Mouse (Mus musculus): ENCODE results near the gene Dpyd. TPM values are rescaled to one million over a fixed set of nuclear protein-coding genes. Genes with fewer than 3 reads are reported as not detected.

Gene Dpyd
- total RNA-seq, 2 experiments from 2014 or later: 19.9 to 26.1 TPM

GRCm38 (mm10) chr3:119067221-119067620 is 505.3 kb downstream of the Dpyd start:
- DNase-seq (ENCODE audit: low spot score in 2 of 2): no peak

GRCm38 (mm10) chr3:119086618-119087017 is 524.7 kb downstream of the Dpyd start:
- DNase-seq (ENCODE audit: low spot score in 2 of 2): no peak

GRCm38 (mm10) chr3:119095223-119095886 is 533.4 kb downstream of the Dpyd start:
- no peak for DNase-seq (ENCODE audit: low spot score in 2 of 2)

DNA sequence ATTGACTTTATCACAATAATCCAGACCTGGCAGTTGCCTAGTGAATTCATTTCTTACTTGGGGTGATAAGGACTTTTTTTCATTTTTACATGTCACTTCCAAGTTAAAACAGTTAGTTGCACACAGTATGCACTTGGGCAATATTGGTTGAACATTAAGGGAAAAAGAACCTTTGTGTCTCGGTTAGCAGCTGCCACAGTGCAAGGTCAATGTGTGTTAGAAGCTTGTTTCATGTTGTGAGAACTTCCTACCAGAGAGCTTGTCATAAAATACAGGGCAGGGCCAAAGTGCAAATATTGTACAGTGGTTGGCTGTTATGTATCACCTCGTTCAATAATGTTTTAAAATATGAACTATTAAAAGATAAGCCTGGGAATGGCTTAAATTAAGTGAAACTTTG is 564.1 kb downstream of the Dpyd start:
- DNase-seq (ENCODE audit: low spot score in 2 of 2): no peak

- DNase-seq (ENCODE audit: low spot score in 2 of 2): no peak
These were observed 566.1 kb downstream of the Dpyd start for GRCm38 (mm10) chr3:119128076-119128475.

GRCm38 (mm10) chr3:119143034-119143433 is 581.1 kb downstream of the Dpyd start:
- no peak for DNase-seq (ENCODE audit: low spot score in 2 of 2)

DNA sequence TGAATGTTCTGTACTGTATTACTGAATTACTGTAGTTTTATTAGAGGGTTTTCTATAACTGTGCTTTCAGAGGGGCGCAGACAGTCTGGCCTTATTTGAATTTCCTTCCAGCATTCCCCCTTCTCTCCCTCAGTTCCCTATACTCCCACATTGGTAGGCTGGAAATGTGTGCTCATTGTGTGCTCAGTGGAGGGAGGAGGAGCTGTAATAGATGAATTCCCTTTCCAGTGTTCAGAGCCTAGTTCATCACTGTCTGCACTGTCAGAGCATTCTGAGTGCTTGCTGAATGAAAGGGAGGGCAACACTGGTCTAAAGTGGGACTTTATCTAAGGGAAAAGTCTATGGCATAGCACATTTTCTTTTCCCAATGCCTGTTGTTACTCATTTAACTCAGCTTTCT is 582.9 kb downstream of the Dpyd start:
- no peak for DNase-seq (ENCODE audit: low spot score in 2 of 2)

DNA sequence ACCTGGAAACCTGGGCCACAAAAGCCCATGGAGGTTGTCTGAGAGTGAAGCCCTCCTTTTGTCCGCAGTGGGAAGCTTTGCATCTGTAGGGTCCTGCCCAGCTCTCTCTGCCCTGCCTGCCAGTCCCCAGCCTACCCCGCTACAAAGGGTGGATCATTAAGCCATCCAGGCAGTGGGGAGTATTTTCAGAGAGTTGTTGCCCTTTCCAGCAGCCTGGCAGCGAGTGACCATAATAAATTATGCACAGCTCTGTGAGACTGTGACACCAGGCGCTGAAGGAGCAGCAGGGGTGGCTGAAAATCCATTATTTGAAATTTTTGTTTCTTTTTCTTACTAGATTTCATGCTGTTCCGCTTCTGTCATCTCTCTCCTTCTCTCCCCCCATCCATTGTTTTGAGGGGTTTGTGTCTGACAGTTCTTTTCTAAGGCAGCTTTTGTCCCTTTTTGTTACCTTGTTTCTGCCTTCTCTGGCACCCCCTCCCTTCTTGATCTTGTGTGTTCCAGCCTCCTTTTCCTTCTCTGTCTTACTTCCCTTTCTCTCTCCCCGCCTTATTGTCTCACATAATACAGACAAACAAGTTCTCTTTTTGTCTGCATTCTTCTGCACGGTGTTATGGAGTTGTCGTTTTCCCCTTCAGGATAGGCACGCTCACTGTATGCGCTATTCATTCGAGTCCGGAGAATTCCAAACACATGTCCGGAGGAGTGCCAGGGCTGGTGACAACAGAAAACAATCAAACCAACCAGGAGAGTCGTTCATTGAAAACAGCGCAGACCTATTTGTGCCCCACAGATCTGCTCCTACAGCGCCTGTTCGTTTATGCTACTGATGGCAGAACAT is 592.9 kb downstream of the Dpyd start:
- DNase-seq (ENCODE audit: low spot score in 2 of 2): no peak

- no peak for DNase-seq (ENCODE audit: low spot score in 2 of 2)
These were observed 596.7 kb downstream of the Dpyd start for GRCm38 (mm10) chr3:119158670-119159069.

- DNase-seq (ENCODE audit: low spot score in 2 of 2): no peak
These were observed 603.8 kb downstream of the Dpyd start for GRCm38 (mm10) chr3:119165691-119166090.

- DNase-seq (ENCODE audit: low spot score in 2 of 2): no peak
These were observed 606.2 kb downstream of the Dpyd start for GRCm38 (mm10) chr3:119168166-119168565.

DNA sequence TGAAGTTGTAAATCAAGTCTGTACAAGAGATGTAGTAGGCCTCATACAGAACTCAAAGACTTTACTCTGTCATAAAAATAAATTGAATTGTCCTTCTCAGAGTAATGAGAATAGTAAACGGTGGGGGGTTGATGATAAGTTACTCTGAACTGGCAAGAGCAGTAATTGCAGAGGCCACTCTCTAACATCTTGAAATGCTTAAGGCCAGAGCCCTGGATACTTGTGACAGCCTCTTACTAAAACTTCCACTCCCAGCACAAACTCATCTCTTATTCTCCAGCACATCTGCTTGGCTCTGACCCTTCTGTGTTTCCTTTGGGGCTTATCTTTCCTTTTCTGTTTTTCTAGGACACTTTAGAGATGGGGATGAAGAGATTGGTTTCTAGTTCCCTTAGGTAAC is 606.7 kb downstream of the Dpyd start:
- DNase-seq (ENCODE audit: low spot score in 2 of 2): no peak

DNA sequence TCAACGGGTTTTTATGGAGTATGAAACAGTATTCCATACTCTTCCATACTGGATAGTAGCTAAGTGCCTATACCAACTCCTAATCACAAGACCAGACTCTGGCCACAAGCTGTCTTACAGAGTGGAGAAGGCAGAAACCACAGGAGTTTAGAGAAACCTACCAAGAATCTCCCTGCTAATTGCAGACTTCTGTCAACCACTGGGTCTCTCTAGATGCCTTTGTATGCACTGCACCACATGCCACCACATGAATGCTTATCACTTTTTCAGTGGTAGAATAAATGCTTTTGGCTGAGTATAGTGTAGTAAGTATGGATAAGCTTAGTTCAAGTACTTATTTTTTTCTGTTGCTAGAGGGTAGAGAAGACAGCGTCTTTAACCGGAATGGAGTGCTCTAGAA is 621.3 kb downstream of the Dpyd start:
- DNase-seq (ENCODE audit: low spot score in 2 of 2): no peak

- DNase-seq (ENCODE audit: low spot score in 2 of 2): no peak
These were observed 632.1 kb downstream of the Dpyd start for GRCm38 (mm10) chr3:119194071-119194470.

GRCm38 (mm10) chr3:119195613-119196012 is 633.7 kb downstream of the Dpyd start:
- DNase-seq (ENCODE audit: low spot score in 2 of 2): no peak

DNA sequence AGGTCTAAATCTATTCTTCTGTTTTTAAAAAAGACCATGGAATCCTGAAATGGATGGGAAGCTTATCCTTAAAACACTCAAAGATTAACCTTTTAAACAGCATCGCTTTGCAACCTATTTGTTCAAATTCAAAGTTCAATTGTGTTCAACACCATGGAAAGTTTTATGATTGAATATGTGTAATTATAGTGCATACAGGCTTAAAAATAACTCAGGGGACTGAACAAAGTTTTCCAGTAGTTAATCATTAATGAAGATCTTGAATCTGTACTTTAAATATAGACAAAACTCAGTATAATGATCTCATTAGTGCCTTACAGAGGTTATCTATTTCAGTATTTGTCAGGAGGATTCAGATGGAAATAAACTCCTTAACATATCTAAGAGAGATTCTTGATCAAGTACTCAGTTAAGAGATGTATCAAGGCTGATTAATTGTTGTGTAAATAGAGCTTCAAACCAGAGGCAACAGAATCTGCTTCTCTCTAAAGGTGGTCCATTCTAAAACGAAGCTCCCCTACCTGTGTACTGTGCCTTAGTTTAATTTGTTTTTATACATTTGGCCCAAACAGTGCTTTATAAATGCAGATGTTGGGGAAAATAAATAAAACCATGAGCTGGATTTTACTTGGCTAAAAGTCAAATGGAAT is 659.0 kb downstream of the Dpyd start:
- DNase-seq (ENCODE audit: low spot score in 2 of 2): no peak

DNA sequence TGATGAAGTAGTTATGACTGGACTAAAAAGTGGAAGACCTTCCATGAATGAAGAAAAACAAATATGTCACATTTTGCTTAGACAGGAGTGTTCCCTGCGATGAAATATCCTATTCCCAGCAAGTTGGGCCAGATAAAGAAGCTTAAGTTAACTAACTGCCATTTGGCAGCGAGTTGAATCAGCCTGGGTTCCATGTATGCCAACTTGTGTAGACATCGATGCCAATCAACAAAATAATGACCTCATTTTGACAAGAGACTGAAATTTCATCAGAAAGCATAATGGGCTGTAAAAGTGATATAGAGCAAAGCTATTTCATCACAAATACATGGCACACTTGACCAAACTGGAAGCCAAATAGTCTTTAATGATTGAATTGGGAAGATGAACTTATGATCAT is 681.3 kb downstream of the Dpyd start:
- DNase-seq (ENCODE audit: low spot score in 2 of 2): no peak

- no peak for DNase-seq (ENCODE audit: low spot score in 2 of 2)
These were observed 694.6 kb downstream of the Dpyd start for GRCm38 (mm10) chr3:119256516-119256915.

GRCm38 (mm10) chr3:119275241-119275640 is 713.3 kb downstream of the Dpyd start:
- no peak for DNase-seq (ENCODE audit: low spot score in 2 of 2)

- no peak for DNase-seq (ENCODE audit: low spot score in 2 of 2)
These were observed 718.7 kb downstream of the Dpyd start for GRCm38 (mm10) chr3:119280671-119281070.

DNA sequence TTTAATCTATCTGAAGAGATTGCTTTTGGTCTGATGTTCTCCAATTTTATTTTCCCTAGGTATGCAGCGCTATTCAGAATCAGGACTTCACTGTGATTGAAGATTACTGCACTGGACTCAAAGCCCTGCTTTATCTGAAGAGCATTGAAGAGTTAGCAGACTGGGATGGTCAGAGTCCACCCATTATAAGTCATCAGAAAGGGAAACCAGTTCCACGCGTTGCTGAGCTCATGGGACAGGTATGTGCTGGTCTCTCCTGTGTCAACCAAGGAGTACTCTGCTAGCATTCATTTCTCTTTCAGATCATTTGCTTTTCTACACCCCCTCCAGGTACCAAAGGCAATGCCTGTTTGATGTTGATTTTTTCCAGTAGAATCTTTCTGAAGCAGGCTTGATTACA is 752.8 kb downstream of the Dpyd start:
- no peak for DNase-seq (ENCODE audit: low spot score in 2 of 2)

DNA sequence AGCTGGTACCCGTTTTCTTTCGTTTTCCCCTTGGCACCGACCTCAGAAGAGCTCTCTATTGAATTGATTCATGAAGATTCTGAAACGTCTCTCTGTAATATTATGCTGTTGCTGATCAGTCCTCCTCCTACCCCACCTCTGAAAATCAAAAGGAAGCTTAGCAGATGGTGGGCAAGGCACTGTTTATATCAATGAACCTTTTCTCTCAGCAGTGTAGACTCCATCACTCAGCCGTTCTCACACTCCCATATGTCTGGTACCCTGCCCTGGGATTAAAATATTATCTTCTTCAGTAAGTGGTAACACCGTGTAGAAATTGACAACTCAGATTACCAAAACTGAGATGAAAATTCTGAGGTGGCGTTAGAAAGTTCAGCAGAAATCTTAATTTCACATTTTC is 767.1 kb downstream of the Dpyd start:
- no peak for DNase-seq (ENCODE audit: low spot score in 2 of 2)

Data from adrenal gland, postnatal 4 days (tissue).